Mouse (Mus musculus) mesoderm, embryonic 11.5 days (tissue): Measurements from ENCODE around the gene Ptges3.
A peak's percentile ranks its signal among the peaks of the same experiment; 100 is the strongest.

Experiments
- DNase-seq: peaks from one replicate; pipeline ENCODE4 v3.0.0-alpha.2; 2012; ENCODE audit warnings: low read depth, low spot score

Ptges3 gene

GRCm38 (mm10) chr10:128092506-128093495 is 34.0 kb downstream of the Ptges3 start:
- DNase-seq: peak; percentile 80

GRCm38 (mm10) chr10:128093496-128094294 is 34.9 kb downstream of the Ptges3 start:
- no peak for DNase-seq

- peak; percentile 87 for DNase-seq
Observed at GRCm38 (mm10) chr10:128094340-128094968, 35.7 kb downstream of the Ptges3 start.

GRCm38 (mm10) chr10:128095003-128095636 is 36.4 kb downstream of the Ptges3 start:
- no peak for DNase-seq

GRCm38 (mm10) chr10:128096313-128096692 is 37.5 kb downstream of the Ptges3 start:
- no peak for DNase-seq

- DNase-seq: peak; percentile 92
Observed at GRCm38 (mm10) chr10:128096693-128097586, 38.2 kb downstream of the Ptges3 start.

- peak; percentile 47 for DNase-seq
Observed at GRCm38 (mm10) chr10:128097587-128097971, 38.8 kb downstream of the Ptges3 start.

- no peak for DNase-seq
Observed at GRCm38 (mm10) chr10:128110103-128110761, 51.5 kb downstream of the Ptges3 start.

GRCm38 (mm10) chr10:128111227-128111626 is 52.5 kb downstream of the Ptges3 start:
- DNase-seq: no peak

GRCm38 (mm10) chr10:128123833-128124232 is 65.1 kb downstream of the Ptges3 start:
- no peak for DNase-seq

GRCm38 (mm10) chr10:128124831-128125230 is 66.1 kb downstream of the Ptges3 start:
- DNase-seq: no peak

- no peak for DNase-seq
Observed at GRCm38 (mm10) chr10:128125951-128126350, 67.2 kb downstream of the Ptges3 start.
